Mouse (Mus musculus) embryonic facial prominence, embryonic 11.5 days (tissue): ENCODE measurements at regions not wholly inside any gene's neighbourhood (a gene's known extent, or its start where the extent isn't known, plus 50 kb on each side); places are given as distances from the start of the nearest gene placed in this dataset.
"Not testable (repeated sequence)": the region's sequence is repeated elsewhere in the genome, so short reads cannot be mapped to it uniquely, and the experiment has no call there.

Source experiments
- ATAC-seq: fragments of 200-750 bp; cut with Nextera tagmentation; replicated peaks from 2 replicates; pipeline ENCODE4 v1.8.0; 2017; ENCODE audit warnings: low read depth; ENCODE audit not compliant: insufficient number of reproducible peaks, low FRiP score, low TSS enrichment
- DNase-seq: peaks from one replicate; pipeline ENCODE4 v3.0.0-alpha.2; 2015; ENCODE audit warnings: low spot score
- H3K27ac ChIP-seq: fragments of 300-500 bp; sonication (generic); replicated peaks from 2 replicates; pipeline ENCODE4 v1.5.1; 2014; ENCODE audit warnings: mild to moderate bottlenecking, low read depth, low read length, control low read depth
- H3K27me3 ChIP-seq: fragments of 300-500 bp; sonication (generic); 2 replicates; pipeline ENCODE4 v1.6.1; 2014; ENCODE audit warnings: mild to moderate bottlenecking, low read length, moderate library complexity, mixed read lengths; ENCODE audit not compliant: control insufficient read depth, insufficient read depth
- H3K36me3 ChIP-seq: fragments of 300-500 bp; sonication (generic); replicated peaks from 2 replicates; pipeline ENCODE4 v1.6.1; 2014; ENCODE audit warnings: low read depth, mild to moderate bottlenecking, low read length, moderate library complexity, mixed read lengths; ENCODE audit not compliant: control insufficient read depth, insufficient read depth
- H3K4me1 ChIP-seq: fragments of 300-500 bp; sonication (generic); 2 replicates; pipeline ENCODE4 v1.6.1; 2014; ENCODE audit warnings: low read length, mixed read lengths; ENCODE audit not compliant: control insufficient read depth, insufficient read depth
- H3K4me2 ChIP-seq: fragments of 300-500 bp; sonication (generic); 2 replicates; pipeline ENCODE4 v1.6.1; 2014; ENCODE audit warnings: low read depth, mild to moderate bottlenecking, control low read depth, low read length, moderate library complexity
- H3K4me3 ChIP-seq: fragments of 300-500 bp; sonication (generic); 2 replicates; pipeline ENCODE4 v1.5.1; 2014; ENCODE audit warnings: low read depth, low read length, control low read depth
- H3K9ac ChIP-seq: fragments of 300-500 bp; sonication (generic); replicated peaks from 2 replicates; pipeline ENCODE4 v1.6.1; 2014; ENCODE audit warnings: mild to moderate bottlenecking, control low read depth, low read length
- H3K9me3 ChIP-seq: fragments of 300-500 bp; sonication (generic); replicated peaks from 2 replicates; pipeline ENCODE4 v1.6.1; 2016; ENCODE audit warnings: mild to moderate bottlenecking, low read length, inconsistent platforms, mixed read lengths; ENCODE audit not compliant: control insufficient read depth
- whole genome bisulfite sequencing: fragments of 180-500 bp; shearing (Covaris S2); extraction: QIAGEN DNeasy Blood & Tissue Kit; methylation state at CpG from one replicate; pipeline ENCODE4 v1.1.7; 2014; 5-methylcytosine and 5-hydroxymethylcytosine counted together

- not testable (repeated sequence) for H3K4me2 ChIP-seq, H3K4me3 ChIP-seq, H3K36me3 ChIP-seq, ATAC-seq, H3K27ac ChIP-seq, H3K4me1 ChIP-seq, H3K9ac ChIP-seq, H3K9me3 ChIP-seq, H3K27me3 ChIP-seq, DNase-seq
- WGBS, result 62% methylated on average over 2 of the region's 2 CpGs
Measured at GRCm38 (mm10) chr12:3188734-3189275, 121.0 kb downstream of the Rab10 start.

DNA sequence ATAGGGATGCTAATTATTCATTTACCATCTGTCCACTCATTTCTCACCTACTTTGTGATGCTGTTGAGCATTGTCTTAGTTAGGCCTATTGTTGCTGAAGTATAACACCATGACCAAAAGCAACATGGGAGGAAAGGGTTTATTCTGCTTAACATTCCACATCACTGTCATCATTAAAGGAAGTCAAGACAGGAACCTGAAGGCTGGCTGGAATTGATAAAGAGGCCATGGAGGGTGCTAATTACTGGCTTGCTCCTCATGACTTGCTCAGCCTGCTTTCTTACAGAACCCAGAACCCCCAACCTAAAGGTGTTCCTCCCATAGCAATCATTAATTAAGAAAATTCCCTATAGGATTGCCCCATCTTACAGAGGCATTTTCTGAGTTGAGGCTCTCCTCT is 121.6 kb downstream of the Rab10 start:
- H3K36me3 ChIP-seq, result no peaks in the 10 kb centered on the region

GRCm38 (mm10) chr12:3173325-3173724 is 136.4 kb downstream of the Rab10 start:
- Histone ChIP-seq H3K9me3 (no peaks in the 10 kb centered on the region), H3K27me3 (no peaks in the 10 kb centered on the region), H3K9ac (no peak overlapping the region), H3K4me2 (no peak overlapping the region), H3K27ac (no peak overlapping the region), H3K4me1 (no peaks in the 10 kb centered on the region), H3K4me3 (no peak overlapping the region), H3K36me3 (no peaks in the 10 kb centered on the region)
- WGBS, result 89% methylated on average over 2 of the region's 2 CpGs
- DNase-seq (no peak), ATAC-seq (no peak)

More for the DNA sequence above, 121.6 kb downstream of the Rab10 start:
- Histone ChIP-seq H3K27ac (no peak overlapping the region), H3K4me3 (no peak overlapping the region), H3K4me1 (no peaks in the 10 kb centered on the region), H3K27me3 (no peaks in the 10 kb centered on the region), H3K9me3 (no peaks in the 10 kb centered on the region), H3K9ac (no peak overlapping the region), H3K4me2 (no peak overlapping the region)
- ATAC-seq (no peak), DNase-seq (no peak)

DNA sequence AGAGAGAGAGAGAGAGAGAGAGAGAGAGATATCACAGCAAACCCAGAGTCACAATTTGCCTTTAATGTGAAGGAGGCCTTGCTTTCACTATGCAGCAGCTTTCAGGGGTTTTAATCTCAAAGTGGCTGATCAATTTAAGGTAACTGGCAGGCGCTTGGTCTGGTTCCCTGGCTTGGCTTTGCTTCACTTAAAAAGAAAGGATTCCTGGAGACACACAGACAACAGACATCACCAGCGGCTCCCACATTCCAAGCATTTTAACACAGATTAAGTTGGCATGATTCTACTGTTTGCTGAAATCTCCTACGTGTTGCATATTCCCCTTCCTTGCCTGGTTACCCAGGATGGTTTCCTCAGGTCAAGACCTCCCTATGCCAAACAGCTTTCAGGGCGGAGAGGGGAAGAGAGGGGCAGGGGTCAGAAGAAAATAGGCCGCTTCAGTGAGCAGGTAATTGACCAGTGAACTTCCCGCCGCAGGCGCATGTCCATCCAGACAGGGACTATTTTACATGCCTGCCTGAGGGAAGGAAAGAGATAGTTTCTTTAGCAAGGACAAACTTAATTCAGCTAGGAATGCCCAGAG is 140.0 kb downstream of the Rab10 start:
- H3K27me3 ChIP-seq, result not testable (repeated sequence)

DNA sequence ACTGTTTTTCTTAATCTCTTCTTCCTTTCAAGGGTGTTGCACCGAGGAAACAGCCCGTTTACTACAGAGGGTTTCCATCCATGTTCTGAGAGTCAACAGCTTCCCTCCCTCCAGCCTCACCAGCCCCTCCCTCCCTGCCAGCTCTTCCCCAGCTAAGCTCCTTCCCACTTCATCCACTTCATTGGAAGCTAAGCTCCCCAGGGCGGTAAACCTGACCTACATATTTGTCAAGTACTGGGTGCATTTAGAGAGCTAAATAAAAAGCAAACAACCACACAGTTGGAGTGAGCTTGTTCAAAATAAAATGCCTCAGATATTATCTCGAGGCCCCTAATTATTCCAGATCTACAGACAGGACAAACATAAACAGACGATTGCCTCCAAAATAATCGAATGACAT is 148.1 kb downstream of the Rab10 start:
- ATAC-seq, H3K27ac ChIP-seq, H3K36me3 ChIP-seq, H3K9ac ChIP-seq, H3K4me2 ChIP-seq, H3K4me1 ChIP-seq, H3K4me3 ChIP-seq, DNase-seq, H3K27me3 ChIP-seq, H3K9me3 ChIP-seq: not testable (repeated sequence)
- 72% methylated on average over 6 of the region's 6 CpGs for WGBS

More for the DNA sequence above, 140.0 kb downstream of the Rab10 start:
- WGBS, result 28% methylated on average over 8 of the region's 8 CpGs
- ATAC-seq, H3K36me3 ChIP-seq, H3K9ac ChIP-seq, H3K27ac ChIP-seq, H3K4me2 ChIP-seq, H3K4me3 ChIP-seq, H3K9me3 ChIP-seq, H3K4me1 ChIP-seq: not testable (repeated sequence)
- DNase-seq, result peak; percentile 3

- not testable (repeated sequence) for H3K4me2 ChIP-seq
Measured at GRCm38 (mm10) chr12:3158771-3159170, 151.0 kb downstream of the Rab10 start.

DNA sequence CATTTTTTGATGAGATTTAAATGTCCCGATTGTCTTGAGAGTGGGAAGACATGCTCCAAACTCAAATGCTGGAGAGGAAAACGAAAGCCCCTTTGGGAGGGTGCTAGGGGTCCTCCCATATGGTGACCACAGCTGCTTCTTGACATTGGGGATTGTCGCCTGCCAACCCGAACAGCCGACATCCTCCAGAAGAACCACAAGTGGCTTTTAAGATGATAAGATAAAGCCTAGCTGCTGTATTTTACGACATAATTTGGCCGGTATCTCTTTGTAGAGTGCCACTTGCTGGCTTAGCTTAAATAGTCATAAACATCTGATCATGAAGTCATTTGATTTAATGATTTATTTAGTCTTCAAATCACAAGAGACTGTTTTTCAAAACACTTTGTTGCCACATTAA is 156.1 kb downstream of the Rab10 start:
- not testable (repeated sequence) for H3K9me3 ChIP-seq, H3K27ac ChIP-seq, ATAC-seq, H3K9ac ChIP-seq, H3K27me3 ChIP-seq, H3K4me2 ChIP-seq, DNase-seq, H3K36me3 ChIP-seq, H3K4me1 ChIP-seq, H3K4me3 ChIP-seq
- WGBS, result 90% methylated on average over 7 of the region's 7 CpGs

More at GRCm38 (mm10) chr12:3158771-3159170, 151.0 kb downstream of the Rab10 start:
- not testable (repeated sequence) for ATAC-seq, H3K9ac ChIP-seq, H3K27ac ChIP-seq, DNase-seq, H3K4me1 ChIP-seq, H3K36me3 ChIP-seq, H3K27me3 ChIP-seq, H3K9me3 ChIP-seq, H3K4me3 ChIP-seq
- 81% methylated on average over 2 of the region's 2 CpGs for WGBS

- H3K4me3 ChIP-seq, DNase-seq, ATAC-seq, H3K9me3 ChIP-seq, H3K4me1 ChIP-seq, H3K9ac ChIP-seq, H3K4me2 ChIP-seq, H3K36me3 ChIP-seq, H3K27ac ChIP-seq, H3K27me3 ChIP-seq: not testable (repeated sequence)
Measured at GRCm38 (mm10) chr12:3132553-3132952, 177.2 kb downstream of the Rab10 start.
